ENCODE assay signal across 24 mouse cellular contexts in genomic region chr4:131898503-131899179, GRCm38 (mm10). TPM values are rescaled to one million over a fixed set of nuclear protein-coding genes. Genes with fewer than 3 reads are reported as not detected.
DNase-seq lines count a peak whose midpoint lies in the region; ATAC-seq and TF ChIP-seq lines count a peak whose summit lies in the region.
"Had no signal": no experiment of that assay in that cellular context is flagged by ENCODE, and none has a peak within 500 bp of the region (broad histone marks: within the 10 kb centered on the region; RNA-seq: fewer than 3 reads in every experiment).

No protein-coding gene starts in this region.

- H3K9ac ChIP-seq in heart, embryonic 15.5 days: no peak overlapping the region
- no peak overlapping the region for H3K9ac ChIP-seq in heart, embryonic 11.5 days (ENCODE audit: low read depth, low read length)
- H3K9ac ChIP-seq in liver, adult 2 months (ENCODE audit: low read depth, low read length): peak overlapping the region; percentile 66
- H3K9ac ChIP-seq: intestine, embryonic 15.5 days; limb, embryonic 15.5 days; lung, embryonic 14.5 days; midbrain, embryonic 15.5 days; neural tube, embryonic 12.5 days had no signal

- WGBS in heart, embryonic 15.5 days: 78% methylated on average over 12 of the region's 12 CpGs
- 91% methylated on average over 12 of the region's 12 CpGs for WGBS in heart, embryonic 11.5 days (ENCODE audit: insufficient replicate concordance)
- WGBS in liver, adult 2 months: 43% methylated on average over 12 of the region's 12 CpGs

- 0 out of 2 replicates have a peak overlapping the region, but pooled peaks have one; percentile 18 for H3K27ac ChIP-seq in heart, embryonic 15.5 days
- H3K27ac ChIP-seq in heart, embryonic 11.5 days (ENCODE audit: low read depth, low read length): no peak overlapping the region
- H3K27ac ChIP-seq in liver, adult 2 months (replicated peaks; ENCODE audit: insufficient read depth, low read depth, low read length): peak overlapping the region; percentile 88
- H3K27ac ChIP-seq: hindbrain, embryonic 10.5 days; intestine, embryonic 15.5 days; limb, embryonic 15.5 days; midbrain, embryonic 15.5 days; neural tube, embryonic 12.5 days had no signal

- H3K4me3 ChIP-seq in heart, embryonic 15.5 days: no peak overlapping the region
- no peak overlapping the region for H3K4me3 ChIP-seq in heart, embryonic 11.5 days (ENCODE audit: low read depth, low read length)
- no peak overlapping the region for H3K4me3 ChIP-seq in liver, adult 2 months (ENCODE audit: insufficient read depth, low read depth, low read length)
- H3K4me3 ChIP-seq: hindbrain, embryonic 10.5 days; intestine, embryonic 15.5 days; limb, embryonic 15.5 days; midbrain, embryonic 15.5 days; neural tube, embryonic 12.5 days had no signal

- no peaks in the 10 kb centered on the region for H3K27me3 ChIP-seq in heart, embryonic 15.5 days
- no peaks in the 10 kb centered on the region for H3K27me3 ChIP-seq in heart, embryonic 11.5 days (ENCODE audit: control insufficient read depth, insufficient read depth, low read length)
- no peaks in the 10 kb centered on the region for H3K27me3 ChIP-seq in liver, adult 2 months (ENCODE audit: control insufficient read depth, insufficient read depth, low read length)
- H3K27me3 ChIP-seq: intestine, embryonic 15.5 days; limb, embryonic 15.5 days; midbrain, embryonic 15.5 days; neural tube, embryonic 12.5 days had no signal

- no peaks in the 10 kb centered on the region for H3K9me3 ChIP-seq in heart, embryonic 15.5 days (replicated peaks)
- H3K9me3 ChIP-seq in heart, embryonic 11.5 days (replicated peaks; ENCODE audit: control insufficient read depth, low read length): no peaks in the 10 kb centered on the region
- H3K9me3 ChIP-seq: hindbrain, embryonic 10.5 days; intestine, embryonic 15.5 days; limb, embryonic 15.5 days; midbrain, embryonic 15.5 days; neural tube, embryonic 12.5 days had no signal

- DNase-seq in gastrocnemius, adult 18-20 months (ENCODE audit: low spot score): peak; percentile 68
- no peak for DNase-seq in gastrocnemius, postnatal 10 days
- DNase-seq in liver, adult 2 months (ENCODE audit: extremely low read depth, low read depth, low spot score): no peak
- DNase-seq in liver (no peak), MN1 (ENCODE audit: low spot score) (peak; percentile 38)
- DNase-seq: adrenal gland, postnatal 25 days; kidney, postnatal 10 days; left cerebral cortex, postnatal 4 days; lung, embryonic 14.5 days; lung, postnatal 4 days; right cerebral cortex, postnatal 14 days; spleen, adult 18-20 months; thymus, postnatal 14 days had no signal

- H3K36me3 ChIP-seq in heart, embryonic 15.5 days: peaks cover 70% of the 10 kb centered on the region
- H3K36me3 ChIP-seq in heart, embryonic 11.5 days (ENCODE audit: control insufficient read depth, insufficient read depth, low read length): peaks cover 55% of the 10 kb centered on the region
- peaks cover 54% of the 10 kb centered on the region for H3K36me3 ChIP-seq in liver, adult 2 months (ENCODE audit: control insufficient read depth, insufficient read depth, low read length)

- no peak overlapping the region for H3K4me2 ChIP-seq in heart, embryonic 15.5 days
- H3K4me2 ChIP-seq in heart, embryonic 11.5 days: no peak overlapping the region
- H3K4me2 ChIP-seq: intestine, embryonic 15.5 days; limb, embryonic 15.5 days; lung, embryonic 14.5 days; midbrain, embryonic 15.5 days; neural tube, embryonic 12.5 days had no signal

- peaks cover 4% of the 10 kb centered on the region; the same call in 1 of the 2 replicates for H3K4me1 ChIP-seq in heart, embryonic 15.5 days (replicated peaks)
- H3K4me1 ChIP-seq in heart, embryonic 11.5 days (ENCODE audit: control insufficient read depth, insufficient read depth, low read length): no peaks in the 10 kb centered on the region
- peaks cover 14% of the 10 kb centered on the region for H3K4me1 ChIP-seq in liver, adult 2 months (ENCODE audit: control insufficient read depth, insufficient read depth, low read length)
- H3K4me1 ChIP-seq: hindbrain, embryonic 10.5 days; intestine, embryonic 15.5 days; limb, embryonic 15.5 days; midbrain, embryonic 15.5 days; neural tube, embryonic 12.5 days had no signal

- TF ChIP-seq POLR2A in liver, adult 2 months (IDR thresholded peaks at IDR 0.05; ENCODE audit: extremely low read depth, insufficient read depth, low read length): no peak

- H3K79me2 ChIP-seq in liver, adult 2 months (ENCODE audit: control insufficient read depth, insufficient read depth, low read length): peaks cover 3% of the 10 kb centered on the region; the same call in 1 of the 2 replicates

- ATAC-seq in heart, embryonic 15.5 days (replicated peaks; ENCODE audit: insufficient number of reproducible peaks, insufficient read depth, low FRiP score, low read depth): no peak
- ATAC-seq in heart, embryonic 11.5 days (replicated peaks; ENCODE audit: insufficient number of reproducible peaks, low FRiP score, low TSS enrichment): no peak
- ATAC-seq in megakaryocyte, adult 5-6 weeks (ENCODE audit: poor library complexity, severe bottlenecking): no peak
- ATAC-seq: forebrain, embryonic 16.5 days; hindbrain, embryonic 16.5 days; midbrain, embryonic 15.5 days had no signal

- no peak for TF ChIP-seq CTCF in liver, adult 2 months (IDR thresholded peaks at IDR 0.05; ENCODE audit: low read depth, low read length)

RNA-seq across cellular contexts. Expression of gene Tmem200b, which starts 22.9 kb away (rescaled TPM):
- total RNA-seq in gastrocnemius, adult 18-20 months (2021): 1 to 10 TPM; 1.3 to 3.2 TPM
- total RNA-seq in gastrocnemius, postnatal 10 days (2021): 1 to 10 TPM; 6.3 to 7.1 TPM
- polyA plus RNA-seq in heart, embryonic 15.5 days (2015; fragmentation: Nextera tagmentation; extraction: Ambion mirVana): 1.2 and 2.6 TPM in 2 replicates
- 3.3 and 4.1 TPM in 2 replicates for polyA plus RNA-seq in heart, embryonic 11.5 days (2014; fragmentation: Nextera tagmentation; extraction: Ambion mirVana)
- total RNA-seq in liver, adult 2 months (2014; rRNA removed): 1.7 and 2.4 TPM in 2 replicates
- polyA plus RNA-seq in liver, adult 2 months (2012; rRNA removed): 5.7 and 9.0 TPM in 2 replicates
- not detected in 2 replicates for total RNA-seq in megakaryocyte, adult 5-6 weeks (2015)
- total RNA-seq in megakaryocyte, adult 5-6 weeks (2017): not detected in 2 replicates
- total RNA-seq: granulocyte monocyte progenitor cell, adult 5-6 weeks had no signal
- polyA plus RNA-seq: forebrain, embryonic 16.5 days; hindbrain, embryonic 16.5 days had no signal

RNA-seq across cellular contexts. Expression of gene Srsf4, which starts 25.2 kb away (rescaled TPM):
- 10 to 100 TPM; 28.0 TPM for total RNA-seq in gastrocnemius, adult 18-20 months (2021)
- total RNA-seq in gastrocnemius, postnatal 10 days (2021): 10 to 100 TPM; 43.0 to 57.9 TPM
- polyA plus RNA-seq in heart, embryonic 15.5 days (2015; fragmentation: Nextera tagmentation; extraction: Ambion mirVana): 64.8 and 76.3 TPM in 2 replicates
- 67.9 and 76.7 TPM in 2 replicates for polyA plus RNA-seq in heart, embryonic 11.5 days (2014; fragmentation: Nextera tagmentation; extraction: Ambion mirVana)
- 14.8 and 15.9 TPM in 2 replicates for total RNA-seq in liver, adult 2 months (2014; rRNA removed)
- polyA plus RNA-seq in liver, adult 2 months (2012; rRNA removed): 17.2 and 19.0 TPM in 2 replicates
- total RNA-seq in megakaryocyte, adult 5-6 weeks (2015): 39.0 and 39.7 TPM in 2 replicates
- 44.5 and 61.2 TPM in 2 replicates for total RNA-seq in megakaryocyte, adult 5-6 weeks (2017)

RNA-seq across cellular contexts. Expression of gene Mecr, which starts 55.4 kb away (rescaled TPM):
- 10 to 100 TPM; 19.7 to 25.5 TPM for total RNA-seq in gastrocnemius, adult 18-20 months (2021)
- 10 to 100 TPM; 19.0 to 22.4 TPM for total RNA-seq in gastrocnemius, postnatal 10 days (2021)
- polyA plus RNA-seq in heart, embryonic 15.5 days (2015; fragmentation: Nextera tagmentation; extraction: Ambion mirVana): 39.9 and 45.7 TPM in 2 replicates
- 35.9 and 39.3 TPM in 2 replicates for polyA plus RNA-seq in heart, embryonic 11.5 days (2014; fragmentation: Nextera tagmentation; extraction: Ambion mirVana)
- 34.8 and 40.5 TPM in 2 replicates for total RNA-seq in liver, adult 2 months (2014; rRNA removed)
- polyA plus RNA-seq in liver, adult 2 months (2012; rRNA removed): 35.7 and 39.4 TPM in 2 replicates
- total RNA-seq in megakaryocyte, adult 5-6 weeks (2015): 15.3 and 18.4 TPM in 2 replicates
- total RNA-seq in megakaryocyte, adult 5-6 weeks (2017): 11.0 and 20.6 TPM in 2 replicates

Comparison
In these comparisons a context has a peak if more than half of its experiments do, and no peak if none do; other contexts are left out.
1. DNase-seq: peak in gastrocnemius, adult 18-20 months (single experiment) and MN1 (single experiment); none in gastrocnemius, postnatal 10 days (single experiment), liver, adult 2 months (single experiment) and liver (single experiment).